Mouse (Mus musculus) brain, adult 2 months (tissue): ENCODE results near the gene Tmco5.

Source experiments
- DNase-seq: peaks from one replicate; pipeline ENCODE4 v3.0.0; 2011; ENCODE audit warnings: low read depth, low spot score

The Tmco5 gene

GRCm38 (mm10) chr2:116878391-116878790, at the start of gene Tmco5:
Gene Tmco5 (plus strand): TSS chr2:116878691.
- no peak for DNase-seq

DNA sequence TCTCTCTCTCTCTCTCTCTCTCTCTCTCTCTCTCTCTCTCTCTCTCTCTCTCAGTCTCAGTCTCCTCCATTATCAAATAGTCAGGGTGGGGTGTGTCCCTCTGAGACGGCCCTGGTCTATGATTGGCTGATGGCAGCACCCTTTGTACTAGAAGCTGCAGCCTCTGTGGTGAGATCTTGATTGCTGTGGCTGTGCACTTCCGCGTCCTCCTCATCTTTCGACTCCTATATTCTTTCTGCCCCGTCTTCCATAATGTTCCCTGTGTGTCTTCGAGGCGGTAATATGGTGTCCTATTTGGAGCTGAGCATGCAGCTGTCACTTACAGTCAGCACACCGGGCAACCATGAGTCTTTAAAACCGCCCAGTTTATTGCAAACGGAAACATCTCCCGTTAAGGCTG, 46.6 kb upstream of the Tmco5 start:
- DNase-seq, result no peak

DNA sequence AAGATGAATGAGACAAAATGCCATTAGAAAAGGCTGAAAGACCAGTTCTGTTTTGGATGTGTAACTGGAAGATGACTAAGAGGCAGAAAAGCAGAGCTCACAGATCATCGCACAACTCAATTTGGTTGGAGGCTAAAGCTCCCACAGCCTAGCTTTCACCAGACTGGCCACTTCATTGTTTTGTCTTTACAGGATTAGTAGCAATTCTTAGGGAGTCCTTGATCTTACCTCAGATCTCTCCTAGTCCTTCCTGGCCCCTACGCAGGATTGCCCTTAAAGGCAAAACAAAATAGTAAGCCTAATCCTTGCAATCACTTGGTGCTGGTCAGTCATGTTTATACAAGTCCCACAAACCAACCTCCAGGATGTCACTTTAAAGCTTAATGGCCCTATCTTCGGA, 40.7 kb upstream of the Tmco5 start:
- no peak for DNase-seq

GRCm38 (mm10) chr2:116838538-116839197, 39.8 kb upstream of the Tmco5 start:
- peak; percentile 76 for DNase-seq

GRCm38 (mm10) chr2:116849980-116850636, 28.4 kb upstream of the Tmco5 start:
- DNase-seq, result peak; percentile 7

- no peak for DNase-seq
Observed at GRCm38 (mm10) chr2:116851356-116851755, 27.1 kb upstream of the Tmco5 start.

- DNase-seq, result peak; percentile 43
Observed at GRCm38 (mm10) chr2:116852249-116852648, 26.2 kb upstream of the Tmco5 start.

DNA sequence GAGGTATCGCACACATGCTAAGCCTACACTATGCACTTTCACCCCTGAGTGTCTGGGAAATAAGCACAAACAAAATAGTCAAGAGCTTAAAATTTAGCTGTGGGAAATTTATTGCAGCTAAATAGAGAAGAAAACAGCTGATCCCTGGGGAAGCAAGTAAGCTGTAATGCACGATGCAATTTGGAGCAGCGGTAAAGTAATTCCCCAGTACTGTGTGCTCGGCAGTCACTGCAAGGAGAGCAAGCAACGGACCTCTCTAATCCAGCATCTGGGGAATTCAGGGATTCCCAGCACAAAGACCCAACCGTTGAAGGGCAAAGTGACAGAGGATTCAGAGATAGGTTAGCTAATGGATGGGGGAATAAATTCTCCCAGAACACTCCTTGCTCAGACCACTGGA, 19.8 kb upstream of the Tmco5 start:
- DNase-seq, result no peak

- peak; percentile 54 for DNase-seq
Observed at GRCm38 (mm10) chr2:116876955-116877615, 1.4 kb upstream of the Tmco5 start.

GRCm38 (mm10) chr2:116879730-116880129, 1.2 kb downstream of the Tmco5 start:
- peak; percentile 82 for DNase-seq

DNA sequence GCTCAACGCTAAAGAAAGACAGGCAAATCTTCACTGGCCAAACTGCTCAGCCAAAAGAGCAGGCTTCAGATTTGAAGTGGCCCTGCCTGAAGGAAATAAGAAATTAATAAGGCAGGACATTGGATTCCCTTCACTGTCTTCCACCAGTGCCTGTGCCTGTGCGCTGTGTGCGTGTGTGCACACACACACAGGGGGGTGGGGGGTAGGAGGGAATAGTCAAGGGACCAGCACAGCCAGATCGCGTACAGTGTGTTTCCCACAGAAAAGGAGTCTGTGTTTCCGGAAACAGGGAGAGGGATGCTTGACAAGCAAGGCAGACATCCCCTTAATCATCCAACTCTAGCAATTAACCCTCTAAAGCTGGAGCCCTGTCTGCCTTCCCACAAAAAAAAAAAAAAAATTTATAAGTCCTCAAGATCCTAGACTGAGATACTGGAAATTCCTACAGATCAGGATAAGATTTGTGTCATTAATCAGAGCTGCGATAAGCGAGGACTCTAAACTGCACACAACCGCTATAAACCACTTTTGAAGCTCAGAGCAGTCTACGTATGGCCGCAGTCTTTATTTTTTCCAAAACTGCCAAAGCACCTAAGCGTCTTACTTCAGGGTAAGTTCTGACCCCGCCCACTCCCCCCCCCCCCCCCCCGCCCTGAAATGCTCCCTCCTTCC, 15.0 kb downstream of the Tmco5 start:
- DNase-seq, result no peak

GRCm38 (mm10) chr2:116893988-116894363, 15.5 kb downstream of the Tmco5 start:
- peak; percentile 88 for DNase-seq

GRCm38 (mm10) chr2:116899615-116900272, 21.3 kb downstream of the Tmco5 start:
- DNase-seq, result peak; percentile 96

GRCm38 (mm10) chr2:116900273-116900843, 21.9 kb downstream of the Tmco5 start:
- no peak for DNase-seq

DNA sequence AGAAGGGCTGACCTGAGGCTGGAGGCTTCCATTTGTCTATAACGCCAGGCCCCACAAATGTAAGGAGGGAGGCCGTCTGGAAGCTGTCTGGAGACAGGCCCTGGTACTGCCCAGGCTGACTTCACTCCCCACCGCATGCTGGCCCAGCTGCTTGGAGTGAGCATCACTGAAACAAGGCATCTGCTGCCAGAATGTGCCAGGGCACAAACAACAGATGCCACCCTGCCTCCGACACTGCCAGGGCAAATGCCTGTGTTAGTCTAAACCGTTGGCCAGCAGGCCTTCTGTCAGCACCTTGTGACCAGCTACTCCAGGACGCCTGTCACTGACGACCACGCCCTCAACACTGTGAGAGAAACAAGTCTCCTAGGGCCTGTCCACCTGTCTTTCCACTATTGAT, 29.8 kb downstream of the Tmco5 start:
- peak; percentile 91 for DNase-seq

GRCm38 (mm10) chr2:116912334-116913070, 34.0 kb downstream of the Tmco5 start:
- DNase-seq, result no peak

- DNase-seq, result peak; percentile 96
Observed at GRCm38 (mm10) chr2:116913677-116914405, 35.4 kb downstream of the Tmco5 start.

DNA sequence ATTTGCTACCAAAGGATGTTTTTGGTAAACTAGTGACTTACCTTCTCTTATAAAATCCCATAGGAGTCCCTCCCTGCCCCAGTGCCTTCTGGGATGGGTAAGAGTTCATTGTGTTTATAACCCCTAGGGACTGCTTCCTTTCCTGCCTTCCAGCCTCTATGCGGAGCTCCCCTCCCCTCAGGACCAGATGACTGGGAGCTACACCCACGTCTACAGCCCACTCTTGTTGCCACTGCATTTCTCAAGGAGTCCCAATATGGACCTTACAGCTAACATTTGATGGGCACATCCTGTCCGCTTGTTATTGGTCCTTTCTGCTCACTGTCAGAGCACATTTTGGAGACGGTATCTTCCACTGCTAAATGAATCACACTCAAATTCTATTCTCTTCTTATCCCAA, 36.1 kb downstream of the Tmco5 start:
- DNase-seq, result peak; percentile 56

- DNase-seq, result peak; percentile 78
Observed at GRCm38 (mm10) chr2:116918598-116918997, 40.1 kb downstream of the Tmco5 start.
